Mouse (Mus musculus) ovary, postnatal 36 days (tissue): ENCODE results near the gene Zfp184.

ENCODE experiments used
- DNase-seq: peaks from one replicate; pipeline ENCODE4 v3.0.0; 2022; ENCODE audit warnings: low spot score, mixed read lengths

The Zfp184 gene

GRCm38 (mm10) chr13:21920681-21921233 lies 24.1 kb upstream of the Zfp184 start:
- no peak for DNase-seq

- DNase-seq, result no peak
Measured at GRCm38 (mm10) chr13:21923417-21923816, 21.5 kb upstream of the Zfp184 start.

- no peak for DNase-seq
Measured at GRCm38 (mm10) chr13:21924734-21925335, 20.1 kb upstream of the Zfp184 start.

GRCm38 (mm10) chr13:21930981-21931380 lies 13.9 kb upstream of the Zfp184 start:
- no peak for DNase-seq

GRCm38 (mm10) chr13:21931740-21932139 lies 13.2 kb upstream of the Zfp184 start:
- DNase-seq, result no peak

- DNase-seq, result no peak
Measured at GRCm38 (mm10) chr13:21933626-21934548, 11.0 kb upstream of the Zfp184 start.

- DNase-seq, result peak; percentile 49
Measured at GRCm38 (mm10) chr13:21934982-21935791, 9.7 kb upstream of the Zfp184 start.

- no peak for DNase-seq
Measured at GRCm38 (mm10) chr13:21935833-21936232, 9.1 kb upstream of the Zfp184 start.

GRCm38 (mm10) chr13:21936968-21937367 lies 7.9 kb upstream of the Zfp184 start:
- DNase-seq, result peak; percentile 32

- DNase-seq, result peak; percentile 78
Measured at GRCm38 (mm10) chr13:21940213-21940612, 4.7 kb upstream of the Zfp184 start.

- DNase-seq, result peak; percentile 76
Measured at GRCm38 (mm10) chr13:21940811-21941321, 4.0 kb upstream of the Zfp184 start.

GRCm38 (mm10) chr13:21943644-21944043 lies 1.2 kb upstream of the Zfp184 start:
- no peak for DNase-seq

- no peak for DNase-seq
Measured at GRCm38 (mm10) chr13:21944592-21944925, 335 bp upstream of the Zfp184 start.

- DNase-seq, result no peak
Measured at GRCm38 (mm10) chr13:21969269-21969668, 24.4 kb downstream of the Zfp184 start.

GRCm38 (mm10) chr13:21969816-21970215 lies 24.9 kb downstream of the Zfp184 start:
- DNase-seq, result no peak

GRCm38 (mm10) chr13:21971641-21972040 lies 26.7 kb downstream of the Zfp184 start:
- no peak for DNase-seq

GRCm38 (mm10) chr13:21974221-21974725 lies 29.4 kb downstream of the Zfp184 start:
- DNase-seq, result peak; percentile 89

GRCm38 (mm10) chr13:21974726-21975473 lies 30.0 kb downstream of the Zfp184 start:
- peak; percentile 49 for DNase-seq

- DNase-seq, result peak; percentile 58
Measured at GRCm38 (mm10) chr13:21980981-21981802, 36.3 kb downstream of the Zfp184 start, which contains the start of gene Pom121l2. TSS of gene Pom121l2 (plus strand) at chr13:21981194.

GRCm38 (mm10) chr13:21981803-21982193 lies 36.9 kb downstream of the Zfp184 start:
- DNase-seq, result no peak
